Mouse (Mus musculus): ENCODE results near the gene Ggt6. TPM values are rescaled to one million over a fixed set of nuclear protein-coding genes. Genes with fewer than 3 reads are reported as not detected.

Gene Ggt6
- polyA plus RNA-seq, 1 experiment from 2014 or later: not detected

GRCm38 (mm10) chr11:72411093-72411921, 24.0 kb upstream of the Ggt6 start, which contains the start of gene Smtnl2:
Gene Smtnl2 (minus strand): TSS chr11:72411713.
- Histone ChIP-seq H3K9ac (ENCODE audit: low read length) (peak within 1 kb of the TSS; percentile 94), H3K27ac (replicated peaks in 1 of 2; ENCODE audit: control insufficient read depth in 1 of 2, insufficient read depth in 1 of 2, low read depth in 2 of 2, low read length in 2 of 2) (peak within 1 kb of the TSS; percentile 74 to 96), H3K4me3 (ENCODE audit: control insufficient read depth in 1 of 2, insufficient read depth in 1 of 2, low read depth in 1 of 2, low read length in 2 of 2) (peak within 1 kb of the TSS; percentile 93), H3K4me1 (ENCODE audit: control insufficient read depth in 2 of 2, insufficient read depth in 2 of 2, low read length in 2 of 2) (peaks cover 68 to 75% of the 10 kb centered on the region in 2 experiments), H3K9me3 (ENCODE audit: control insufficient read depth, low read length) (no peaks in the 10 kb centered on the region), H3K4me2 (ENCODE audit: low read length) (peak within 1 kb of the TSS; percentile 73), H3K36me3 (ENCODE audit: control insufficient read depth, insufficient read depth, low read length) (no peaks in the 10 kb centered on the region), H3K27me3 (ENCODE audit: control insufficient read depth, insufficient read depth, low read length) (no peaks in the 10 kb centered on the region)
- ATAC-seq (ENCODE audit: insufficient number of reproducible peaks, insufficient read depth, low FRiP score, low read depth): peak; percentile 88
- under 1% methylated on average over 82 of the region's 86 CpGs for WGBS

GRCm38 (mm10) chr11:72411945-72412344, 23.4 kb upstream of the Ggt6 start:
- ATAC-seq (ENCODE audit: insufficient number of reproducible peaks, insufficient read depth, low FRiP score, low read depth): no peak

DNA sequence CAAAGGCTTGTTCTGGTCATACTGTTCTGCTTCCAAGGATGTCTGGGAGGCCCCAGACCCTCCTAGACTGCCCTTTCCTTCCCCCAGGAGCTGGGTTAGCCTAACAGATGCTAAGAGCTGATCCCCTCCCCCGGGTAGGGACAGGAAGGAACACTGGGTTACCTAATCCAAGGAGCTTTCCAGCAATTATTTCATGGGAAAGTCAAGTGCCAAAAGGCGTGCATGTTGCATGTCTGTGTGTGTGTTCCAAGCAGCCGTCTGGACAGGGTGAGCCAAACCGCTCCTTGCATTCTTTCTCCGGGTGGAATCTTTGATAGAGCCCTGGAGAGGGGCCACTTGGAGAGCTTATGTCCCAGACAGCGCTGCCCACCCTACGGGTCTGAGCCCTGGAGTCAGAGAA, 22.3 kb upstream of the Ggt6 start:
- H3K4me2 ChIP-seq (ENCODE audit: low read length): peak overlapping the region; percentile 19
- H3K4me1 ChIP-seq (ENCODE audit: control insufficient read depth in 2 of 2, insufficient read depth in 2 of 2, low read length in 2 of 2): peaks cover 73 to 78% of the 10 kb centered on the region in 2 experiments
- H3K4me3 ChIP-seq (ENCODE audit: control insufficient read depth in 1 of 2, insufficient read depth in 1 of 2, low read depth in 1 of 2, low read length in 2 of 2): no peak overlapping the region

More at GRCm38 (mm10) chr11:72411945-72412344, 23.4 kb upstream of the Ggt6 start:
- H3K4me3 ChIP-seq (ENCODE audit: control insufficient read depth in 1 of 2, insufficient read depth in 1 of 2, low read depth in 1 of 2, low read length in 2 of 2): peak overlapping the region; percentile 28 to 93
- no peaks in the 10 kb centered on the region for H3K27me3 ChIP-seq (ENCODE audit: control insufficient read depth, insufficient read depth, low read length)
- WGBS: 27% methylated on average over 9 of the region's 9 CpGs
- peak overlapping the region in 1 of 2 experiments; percentile 96; a peak in 2 of 4 replicates for H3K27ac ChIP-seq (replicated peaks in 1 of 2; ENCODE audit: control insufficient read depth in 1 of 2, insufficient read depth in 1 of 2, low read depth in 2 of 2, low read length in 2 of 2)
- peak overlapping the region; percentile 94 for H3K9ac ChIP-seq (ENCODE audit: low read length)
- peak overlapping the region; percentile 73 for H3K4me2 ChIP-seq (ENCODE audit: low read length)
- no peaks in the 10 kb centered on the region for H3K36me3 ChIP-seq (ENCODE audit: control insufficient read depth, insufficient read depth, low read length)
- no peaks in the 10 kb centered on the region for H3K9me3 ChIP-seq (ENCODE audit: control insufficient read depth, low read length)
- H3K4me1 ChIP-seq (ENCODE audit: control insufficient read depth in 2 of 2, insufficient read depth in 2 of 2, low read length in 2 of 2): peaks cover 70 to 75% of the 10 kb centered on the region in 2 experiments

GRCm38 (mm10) chr11:72413601-72414190, 21.6 kb upstream of the Ggt6 start:
- Histone ChIP-seq H3K36me3 (ENCODE audit: control insufficient read depth, insufficient read depth, low read length) (no peaks in the 10 kb centered on the region), H3K9me3 (ENCODE audit: control insufficient read depth, low read length) (no peaks in the 10 kb centered on the region), H3K27ac (replicated peaks in 1 of 2; ENCODE audit: control insufficient read depth in 1 of 2, insufficient read depth in 1 of 2, low read depth in 2 of 2, low read length in 2 of 2) (peak overlapping the region; percentile 58 to 96; a peak in 3 of 4 replicates), H3K4me1 (ENCODE audit: control insufficient read depth in 2 of 2, insufficient read depth in 2 of 2, low read length in 2 of 2) (peaks cover 73 to 77% of the 10 kb centered on the region in 2 experiments), H3K9ac (ENCODE audit: low read length) (peak overlapping the region; percentile 47), H3K27me3 (ENCODE audit: control insufficient read depth, insufficient read depth, low read length) (no peaks in the 10 kb centered on the region), H3K4me2 (ENCODE audit: low read length) (peak overlapping the region; percentile 19), H3K4me3 (ENCODE audit: control insufficient read depth in 1 of 2, insufficient read depth in 1 of 2, low read depth in 1 of 2, low read length in 2 of 2) (0 out of 4 replicates have a peak overlapping the region, but pooled peaks of 1 of the 2 experiments have one; percentile 5)
- 62% methylated on average over 5 of the region's 5 CpGs for WGBS
- no peak for ATAC-seq (ENCODE audit: insufficient number of reproducible peaks, insufficient read depth, low FRiP score, low read depth)

More for the DNA sequence above, 22.3 kb upstream of the Ggt6 start:
- no peaks in the 10 kb centered on the region for H3K9me3 ChIP-seq (ENCODE audit: control insufficient read depth, low read length)
- no peak for ATAC-seq (ENCODE audit: insufficient number of reproducible peaks, insufficient read depth, low FRiP score, low read depth)
- no peaks in the 10 kb centered on the region for H3K27me3 ChIP-seq (ENCODE audit: control insufficient read depth, insufficient read depth, low read length)
- H3K27ac ChIP-seq (replicated peaks in 1 of 2; ENCODE audit: control insufficient read depth in 1 of 2, insufficient read depth in 1 of 2, low read depth in 2 of 2, low read length in 2 of 2): peak overlapping the region; percentile 58 to 96
- WGBS: 27% methylated on average over 7 of the region's 7 CpGs
- H3K9ac ChIP-seq (ENCODE audit: low read length): peak overlapping the region; percentile 47
- no peaks in the 10 kb centered on the region for H3K36me3 ChIP-seq (ENCODE audit: control insufficient read depth, insufficient read depth, low read length)

DNA sequence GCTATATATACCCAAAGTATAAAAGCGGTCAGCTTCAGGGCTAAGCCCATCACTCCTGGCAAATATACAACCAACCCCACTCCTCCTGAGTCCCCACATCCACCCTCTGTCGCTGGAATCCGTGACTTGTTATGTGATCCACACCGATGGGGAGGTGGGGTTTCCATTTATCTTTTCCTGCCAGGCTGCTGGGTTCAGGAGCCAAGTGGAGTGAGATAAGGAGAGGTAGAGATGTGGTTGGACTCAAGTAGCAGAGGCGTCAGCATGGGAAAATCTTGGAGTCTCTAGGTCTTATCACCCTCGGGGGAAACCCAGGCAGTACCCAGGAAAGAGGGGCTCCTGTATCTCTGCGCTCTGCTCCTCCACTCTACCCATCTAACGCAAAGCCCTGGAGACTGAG, 20.2 kb upstream of the Ggt6 start:
- H3K27ac ChIP-seq (replicated peaks in 1 of 2; ENCODE audit: control insufficient read depth in 1 of 2, insufficient read depth in 1 of 2, low read depth in 2 of 2, low read length in 2 of 2): peak overlapping the region; percentile 37 to 40
- H3K4me1 ChIP-seq (ENCODE audit: control insufficient read depth in 2 of 2, insufficient read depth in 2 of 2, low read length in 2 of 2): peaks cover 64 to 71% of the 10 kb centered on the region in 2 experiments
- no peaks in the 10 kb centered on the region for H3K27me3 ChIP-seq (ENCODE audit: control insufficient read depth, insufficient read depth, low read length)
- H3K4me2 ChIP-seq (ENCODE audit: low read length): peak overlapping the region; percentile 6
- H3K4me3 ChIP-seq (ENCODE audit: control insufficient read depth in 1 of 2, insufficient read depth in 1 of 2, low read depth in 1 of 2, low read length in 2 of 2): no peak overlapping the region
- H3K9ac ChIP-seq (ENCODE audit: low read length): no peak overlapping the region
- no peaks in the 10 kb centered on the region for H3K9me3 ChIP-seq (ENCODE audit: control insufficient read depth, low read length)
- WGBS: 9% methylated on average over 8 of the region's 8 CpGs
- H3K36me3 ChIP-seq (ENCODE audit: control insufficient read depth, insufficient read depth, low read length): no peaks in the 10 kb centered on the region
- no peak for ATAC-seq (ENCODE audit: insufficient number of reproducible peaks, insufficient read depth, low FRiP score, low read depth)

- WGBS: 38% methylated on average over 5 of the region's 5 CpGs
- Histone ChIP-seq H3K9ac (ENCODE audit: low read length) (no peak overlapping the region), H3K4me2 (ENCODE audit: low read length) (no peak overlapping the region), H3K27ac (replicated peaks in 1 of 2; ENCODE audit: control insufficient read depth in 1 of 2, insufficient read depth in 1 of 2, low read depth in 2 of 2, low read length in 2 of 2) (peak overlapping the region; percentile 63 to 68), H3K4me1 (ENCODE audit: control insufficient read depth in 2 of 2, insufficient read depth in 2 of 2, low read length in 2 of 2) (peaks cover 64 to 71% of the 10 kb centered on the region in 2 experiments), H3K36me3 (ENCODE audit: control insufficient read depth, insufficient read depth, low read length) (no peaks in the 10 kb centered on the region), H3K9me3 (ENCODE audit: control insufficient read depth, low read length) (no peaks in the 10 kb centered on the region), H3K4me3 (ENCODE audit: control insufficient read depth in 1 of 2, insufficient read depth in 1 of 2, low read depth in 1 of 2, low read length in 2 of 2) (no peak overlapping the region), H3K27me3 (ENCODE audit: control insufficient read depth, insufficient read depth, low read length) (no peaks in the 10 kb centered on the region)
- peak; percentile 79 for ATAC-seq (ENCODE audit: insufficient number of reproducible peaks, insufficient read depth, low FRiP score, low read depth)
These were observed 18.7 kb upstream of the Ggt6 start for GRCm38 (mm10) chr11:72416666-72417065.

GRCm38 (mm10) chr11:72417376-72417775, 17.9 kb upstream of the Ggt6 start:
- H3K36me3 ChIP-seq (ENCODE audit: control insufficient read depth, insufficient read depth, low read length): no peaks in the 10 kb centered on the region
- ATAC-seq (ENCODE audit: insufficient number of reproducible peaks, insufficient read depth, low FRiP score, low read depth): no peak
- H3K9me3 ChIP-seq (ENCODE audit: control insufficient read depth, low read length): no peaks in the 10 kb centered on the region
- peak overlapping the region; percentile 27; the same call in 1 of the 2 replicates for H3K9ac ChIP-seq (ENCODE audit: low read length)
- H3K4me1 ChIP-seq (ENCODE audit: control insufficient read depth in 2 of 2, insufficient read depth in 2 of 2, low read length in 2 of 2): peaks cover 58 to 64% of the 10 kb centered on the region in 2 experiments
- no peaks in the 10 kb centered on the region for H3K27me3 ChIP-seq (ENCODE audit: control insufficient read depth, insufficient read depth, low read length)
- no peak overlapping the region for H3K4me2 ChIP-seq (ENCODE audit: low read length)
- 14% methylated on average over 4 of the region's 4 CpGs for WGBS
- peak overlapping the region; percentile 63 to 68 for H3K27ac ChIP-seq (replicated peaks in 1 of 2; ENCODE audit: control insufficient read depth in 1 of 2, insufficient read depth in 1 of 2, low read depth in 2 of 2, low read length in 2 of 2)
- no peak overlapping the region for H3K4me3 ChIP-seq (ENCODE audit: control insufficient read depth in 1 of 2, insufficient read depth in 1 of 2, low read depth in 1 of 2, low read length in 2 of 2)
